Mouse (Mus musculus): Measurements from ENCODE around the gene Cacnb4.

Gene Cacnb4

GRCm38 (mm10) chr2:52651547-52651946 is 25.1 kb downstream of the Cacnb4 start:
- no peak for DNase-seq (ENCODE audit: inconsistent age in 2 of 2, low spot score in 1 of 2)

GRCm38 (mm10) chr2:52647255-52647998 is 29.2 kb downstream of the Cacnb4 start:
- DNase-seq (ENCODE audit: inconsistent age in 2 of 2, low spot score in 1 of 2) = no peak

DNA sequence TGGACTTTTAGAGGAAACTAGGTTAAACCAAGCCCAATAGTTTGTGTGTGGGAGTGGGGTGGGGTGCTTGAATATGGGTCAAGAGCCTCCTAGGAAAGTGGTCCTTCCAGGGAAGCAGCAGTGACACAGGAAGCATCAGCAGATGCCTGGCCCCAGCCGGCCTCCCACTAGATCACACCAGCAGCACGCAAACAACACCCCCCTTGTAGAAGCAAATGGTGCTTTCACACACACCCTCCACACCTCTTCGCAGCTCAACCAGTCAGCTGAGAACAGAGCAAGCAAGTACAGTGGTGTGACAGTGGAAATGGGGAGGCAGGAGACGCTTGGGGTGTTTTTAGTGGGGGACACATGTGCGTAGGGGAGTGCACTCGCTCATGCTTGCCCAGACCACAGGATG is 33.0 kb downstream of the Cacnb4 start:
- no peak for DNase-seq (ENCODE audit: inconsistent age in 2 of 2, low spot score in 1 of 2)

GRCm38 (mm10) chr2:52639530-52639875 is 37.1 kb downstream of the Cacnb4 start:
- no peak for DNase-seq (ENCODE audit: inconsistent age in 2 of 2, low spot score in 1 of 2)

- DNase-seq (ENCODE audit: inconsistent age in 2 of 2, low spot score in 1 of 2) = no peak
These were observed 37.6 kb downstream of the Cacnb4 start for GRCm38 (mm10) chr2:52638857-52639529.

- peak in 1 of 2 experiments; percentile 53 for DNase-seq (ENCODE audit: inconsistent age in 2 of 2, low spot score in 1 of 2)
These were observed 38.4 kb downstream of the Cacnb4 start for GRCm38 (mm10) chr2:52638226-52638625.

DNA sequence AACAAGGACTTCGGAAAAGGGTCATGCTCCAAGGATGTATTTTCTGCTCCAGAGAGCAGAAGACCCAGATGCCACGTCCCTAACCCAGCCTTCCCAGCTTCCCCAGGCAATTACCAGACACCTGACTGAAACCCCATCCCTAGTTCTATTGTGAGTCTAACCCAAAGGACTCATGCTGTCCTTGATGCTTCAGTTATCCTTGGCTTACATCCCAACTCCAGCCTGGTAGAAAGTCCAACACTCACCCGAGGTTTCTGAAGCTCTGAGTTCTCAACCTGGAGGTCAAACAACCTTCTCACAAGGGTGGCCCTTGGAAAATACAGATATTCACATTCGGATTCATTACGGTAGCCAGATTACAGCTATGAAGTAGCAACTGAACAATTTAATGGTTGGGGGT is 40.6 kb downstream of the Cacnb4 start:
- DNase-seq (ENCODE audit: inconsistent age in 2 of 2, low spot score in 1 of 2) = peak in 1 of 2 experiments; percentile 43

DNA sequence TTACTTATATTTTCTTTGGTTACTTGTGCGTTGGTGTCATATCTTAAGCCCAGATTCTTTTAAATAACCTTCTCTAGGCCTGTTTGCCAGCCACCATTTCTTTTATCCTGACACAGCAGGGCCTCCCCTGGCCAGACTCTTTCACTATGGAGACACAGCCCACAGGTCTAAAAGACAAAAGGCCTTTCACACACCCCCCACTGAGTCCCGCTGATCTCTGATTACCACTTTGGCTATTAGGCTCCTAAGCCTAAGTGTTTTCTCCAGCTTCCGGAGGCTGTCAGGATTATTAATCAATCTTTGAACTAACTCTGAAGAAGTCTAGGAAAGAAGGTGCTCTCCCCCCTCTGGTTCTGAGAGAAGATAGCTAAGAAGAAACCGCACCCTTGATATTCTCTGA is 41.3 kb downstream of the Cacnb4 start:
- DNase-seq (ENCODE audit: inconsistent age in 2 of 2, low spot score in 1 of 2) = no peak

DNA sequence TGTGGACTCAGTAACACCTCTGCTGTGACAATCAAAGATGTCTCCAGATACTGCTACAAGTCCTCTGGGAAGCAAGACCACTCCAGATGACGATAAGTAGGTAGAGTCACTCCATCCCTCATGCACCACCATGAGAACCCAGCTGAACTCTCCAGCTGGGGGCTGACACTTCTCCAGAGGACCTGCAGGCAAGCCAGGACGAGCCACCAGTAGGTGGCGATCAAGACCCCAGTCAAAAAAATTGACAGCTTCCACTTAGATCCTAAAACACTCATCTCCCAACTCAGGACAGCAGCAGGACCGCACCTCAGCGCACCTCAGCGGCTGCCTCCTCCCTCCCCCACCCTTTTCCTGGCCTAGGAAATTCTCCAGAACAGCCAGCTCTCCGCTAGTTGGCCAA is 43.8 kb downstream of the Cacnb4 start:
- peak; percentile 61 to 83 for DNase-seq (ENCODE audit: inconsistent age in 2 of 2, low spot score in 1 of 2)

- no peak for DNase-seq (ENCODE audit: inconsistent age in 2 of 2, low spot score in 1 of 2)
These were observed 48.4 kb downstream of the Cacnb4 start for GRCm38 (mm10) chr2:52628186-52628585.

DNA sequence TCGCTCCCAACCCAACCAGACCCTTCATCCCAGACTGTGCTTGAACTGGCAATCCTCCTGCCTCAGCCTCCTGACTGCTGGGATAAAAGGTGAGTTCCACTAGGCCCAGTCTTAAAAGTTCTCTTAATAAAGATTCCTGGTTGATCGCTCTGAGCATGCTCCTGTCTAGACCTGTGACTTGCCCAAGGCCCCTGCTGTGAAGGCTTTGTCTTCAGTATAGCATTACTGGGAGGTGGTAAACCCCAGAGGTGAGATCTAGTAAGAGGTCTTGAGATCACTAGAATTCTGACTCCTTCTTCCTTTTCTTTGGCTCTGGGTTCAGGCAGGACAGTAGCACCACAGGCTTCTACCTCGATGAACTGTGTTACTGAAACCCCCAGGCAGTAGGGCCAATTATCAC is 50.4 kb downstream of the Cacnb4 start:
- DNase-seq (ENCODE audit: inconsistent age in 2 of 2, low spot score in 1 of 2) = no peak

DNA sequence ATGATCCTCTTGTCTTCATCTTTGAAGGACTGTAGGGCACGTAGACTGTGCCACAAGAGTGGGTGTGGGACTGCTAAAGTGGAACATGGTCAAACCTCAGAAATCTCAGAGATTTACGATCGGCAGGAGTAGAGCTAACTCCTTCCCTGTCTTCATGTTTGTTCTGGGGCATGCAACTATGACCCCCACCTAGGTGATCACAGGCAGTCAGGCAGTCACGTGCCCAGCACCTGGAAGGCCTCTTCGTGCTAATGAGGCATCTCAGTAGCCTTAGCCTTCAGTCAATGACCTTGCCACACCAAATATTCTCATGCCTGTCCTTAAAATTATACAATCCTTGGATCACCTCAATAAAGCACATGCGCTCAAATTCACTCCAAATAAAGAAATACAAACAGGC is 50.9 kb downstream of the Cacnb4 start:
- DNase-seq (ENCODE audit: inconsistent age in 2 of 2, low spot score in 1 of 2) = no peak

DNA sequence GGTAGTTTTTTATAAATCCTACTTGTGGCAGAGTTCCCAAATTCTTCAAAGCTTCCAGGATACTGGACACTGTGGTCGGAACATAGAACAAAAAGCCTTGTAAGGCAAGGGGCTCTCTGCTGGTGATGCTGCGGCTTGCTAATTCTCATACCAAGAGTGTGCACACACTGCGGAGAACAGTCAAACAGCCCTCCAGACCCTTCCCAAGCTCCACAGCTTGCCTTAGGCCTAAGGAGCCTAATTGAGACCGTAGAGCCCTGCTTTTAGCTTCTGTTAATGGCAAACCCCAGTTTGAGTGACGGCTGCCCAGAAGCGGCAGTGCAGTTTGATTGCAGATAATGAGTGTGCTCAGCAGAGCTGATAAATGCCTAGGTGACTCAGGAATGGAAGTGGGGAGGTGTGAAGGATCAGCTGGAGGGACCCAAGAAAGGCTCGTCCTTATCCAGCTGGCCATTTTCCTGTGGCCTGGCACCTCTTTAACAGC is 52.7 kb downstream of the Cacnb4 start:
- DNase-seq (ENCODE audit: inconsistent age in 2 of 2, low spot score in 1 of 2) = no peak

- no peak for DNase-seq (ENCODE audit: inconsistent age in 2 of 2, low spot score in 1 of 2)
These were observed 53.2 kb downstream of the Cacnb4 start for GRCm38 (mm10) chr2:52623461-52623860.

DNA sequence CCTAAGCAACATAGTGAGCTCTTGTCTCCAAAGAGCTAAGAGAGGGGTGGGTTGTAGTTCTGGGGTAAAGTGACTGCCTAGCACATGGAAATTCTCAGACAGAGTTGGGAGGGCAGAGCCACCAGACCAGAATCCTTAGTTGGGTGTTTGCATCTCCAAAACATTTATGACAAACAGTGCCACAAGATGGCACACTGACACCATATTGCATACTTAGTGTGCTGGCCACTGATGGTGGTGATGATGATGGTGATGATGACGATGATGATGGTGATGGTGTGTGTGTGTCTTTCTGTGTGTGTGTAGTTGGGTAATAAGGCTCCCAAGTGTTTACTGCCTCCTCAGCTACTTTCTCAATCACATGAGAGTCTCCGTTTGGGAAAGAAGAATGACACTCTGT is 54.0 kb downstream of the Cacnb4 start:
- DNase-seq (ENCODE audit: inconsistent age in 2 of 2, low spot score in 1 of 2) = no peak

DNA sequence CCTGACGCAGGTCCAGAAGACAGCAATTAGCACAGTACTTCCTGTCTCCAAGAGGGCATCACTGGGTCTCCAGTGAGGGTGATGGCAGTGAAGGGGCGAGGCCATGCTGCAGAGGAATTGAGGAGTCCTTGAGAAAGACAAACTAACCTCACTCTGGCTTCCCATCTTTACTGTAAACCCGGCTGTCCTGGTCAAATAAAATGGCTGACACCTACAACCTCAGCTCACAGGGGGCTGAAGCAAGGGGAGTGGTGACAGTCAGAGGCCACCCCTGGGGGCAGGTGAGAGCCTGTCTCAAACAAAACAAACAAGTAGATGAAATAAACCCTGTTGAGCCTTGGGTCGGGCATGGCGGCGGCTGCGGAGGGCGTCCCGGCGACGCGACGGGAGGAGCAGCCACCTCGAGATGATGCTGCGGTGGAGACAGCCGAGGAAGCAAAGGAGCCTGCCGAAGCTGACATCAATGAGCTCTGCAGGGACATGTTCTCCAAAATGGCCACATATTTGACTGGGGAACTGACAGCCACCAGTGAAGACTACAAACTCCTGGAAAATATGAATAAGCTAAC is 57.1 kb downstream of the Cacnb4 start:
- DNase-seq (ENCODE audit: inconsistent age in 2 of 2, low spot score in 1 of 2) = no peak

- DNase-seq (ENCODE audit: inconsistent age in 2 of 2, low spot score in 1 of 2) = no peak
These were observed 57.8 kb downstream of the Cacnb4 start for GRCm38 (mm10) chr2:52618804-52619203.

DNA sequence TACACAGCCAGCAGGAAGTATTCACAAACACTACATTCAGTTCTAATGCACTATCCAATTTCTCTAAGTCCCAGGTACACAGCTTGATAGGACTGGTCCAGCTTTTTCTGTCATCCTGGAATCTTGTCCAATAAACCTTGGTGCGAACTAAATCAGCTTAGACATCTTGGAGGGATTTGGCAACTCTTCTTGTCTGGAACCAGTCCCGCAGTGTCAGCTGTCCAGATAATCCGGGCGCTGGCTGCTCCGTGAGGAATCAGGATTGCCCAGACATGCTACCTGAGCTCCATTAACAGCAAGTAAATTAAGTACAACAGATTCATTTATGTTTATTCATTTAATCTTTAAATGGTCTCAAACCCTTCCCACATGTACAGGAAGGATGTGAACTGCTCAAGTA is 61.2 kb downstream of the Cacnb4 start:
- DNase-seq (ENCODE audit: inconsistent age in 2 of 2, low spot score in 1 of 2) = no peak

GRCm38 (mm10) chr2:52613888-52614287 is 62.7 kb downstream of the Cacnb4 start:
- no peak for DNase-seq (ENCODE audit: inconsistent age in 2 of 2, low spot score in 1 of 2)

DNA sequence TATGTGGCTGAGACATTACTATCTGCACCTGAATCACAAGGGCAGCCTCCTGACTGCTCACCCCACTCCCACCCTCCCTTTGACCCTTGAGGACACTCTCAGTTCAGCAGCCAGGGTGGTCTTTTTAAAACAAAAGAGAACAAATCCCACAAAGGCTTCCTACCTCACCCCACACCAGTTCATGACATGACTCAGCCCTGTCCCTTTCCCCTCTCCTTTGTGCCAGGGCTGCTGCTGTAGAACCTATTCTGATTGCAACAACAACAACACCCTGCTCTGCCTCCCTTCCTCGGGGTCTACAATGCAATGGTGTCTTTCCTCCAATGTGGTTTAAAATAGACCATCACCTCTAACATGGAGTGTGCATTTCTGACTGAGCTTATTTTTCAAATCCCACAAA is 67.1 kb downstream of the Cacnb4 start:
- DNase-seq (ENCODE audit: inconsistent age in 2 of 2, low spot score in 1 of 2) = no peak

DNA sequence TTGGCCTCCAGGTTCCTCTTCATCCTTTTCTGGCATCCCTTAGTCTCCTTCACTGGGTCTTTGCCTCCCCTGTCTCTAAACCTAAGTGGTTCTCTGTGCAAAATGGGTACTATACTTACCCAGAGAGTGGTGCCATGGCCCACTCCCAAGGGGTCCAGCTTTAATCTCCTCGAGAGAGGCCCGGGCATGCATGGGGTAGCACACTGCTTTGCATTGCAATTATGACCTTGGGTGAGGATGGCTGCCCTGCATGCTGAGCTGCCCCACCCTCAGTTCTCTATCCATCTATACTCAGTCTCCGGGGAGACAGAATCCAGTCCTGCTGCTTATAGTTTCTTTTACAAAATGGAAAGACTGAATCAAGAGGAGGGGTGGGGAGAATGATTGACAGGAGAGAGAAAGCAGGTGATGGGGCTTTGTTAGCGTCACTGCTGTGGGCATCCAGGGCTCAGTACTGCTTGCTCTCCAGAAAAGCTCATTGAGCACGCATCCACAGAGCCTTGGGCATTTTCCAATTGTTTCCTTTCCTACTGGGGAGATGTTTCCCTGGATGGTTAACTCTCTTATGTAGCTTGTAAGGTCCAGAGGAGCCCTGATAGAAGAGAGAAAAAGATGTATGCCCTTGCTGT is 68.7 kb downstream of the Cacnb4 start:
- DNase-seq (ENCODE audit: inconsistent age in 2 of 2, low spot score in 1 of 2) = no peak

GRCm38 (mm10) chr2:52606331-52606730 is 70.3 kb downstream of the Cacnb4 start:
- no peak for DNase-seq (ENCODE audit: inconsistent age in 2 of 2, low spot score in 1 of 2)
